Mouse (Mus musculus) CH12.LX (cell line): ENCODE measurements around the gene Hist1h4c. TPM values are rescaled to one million over a fixed set of nuclear protein-coding genes. Genes with fewer than 3 reads are reported as not detected.
A peak's percentile ranks its signal among the peaks of the same experiment; 100 is the strongest.

Experiments
- DNase-seq: peaks from one replicate; pipeline ENCODE4 v3.0.0-alpha.2; 2013; ENCODE audit errors: extremely low read depth
- H3K27ac ChIP-seq: 2 replicates; pipeline ENCODE4 v1.5.1; 2012; ENCODE audit warnings: low read depth, mild to moderate bottlenecking, control low read depth, moderate library complexity; ENCODE audit not compliant: insufficient read depth
- H3K27me3 ChIP-seq: replicated peaks from 2 replicates; pipeline ENCODE3; 2012; ENCODE audit warnings: inconsistent platforms
- H3K36me3 ChIP-seq, 2 experiments: replicated peaks in 1 of 2; 2 replicates each; pipeline versions ENCODE3 to v1.6.1; 2012; ENCODE audit warnings: inconsistent platforms in 1 of 2, low read length in 1 of 2, mild to moderate bottlenecking in 1 of 2, mixed read lengths in 1 of 2, moderate library complexity in 1 of 2; ENCODE audit not compliant: control insufficient read depth in 1 of 2, insufficient read depth in 1 of 2
- H3K4me1 ChIP-seq, 2 experiments: 2 replicates each; pipeline ENCODE4 v1.6.1; 2012; ENCODE audit warnings: inconsistent platforms in 1 of 2, moderate library complexity in 1 of 2; ENCODE audit not compliant: insufficient read depth in 2 of 2, control insufficient read depth in 1 of 2
- H3K4me2 ChIP-seq: 2 replicates; pipeline ENCODE4 v1.6.1; 2012; ENCODE audit warnings: low read depth, mild to moderate bottlenecking, control low read depth; ENCODE audit not compliant: poor library complexity, insufficient read depth, severe bottlenecking
- H3K4me3 ChIP-seq, 3 experiments: fragments of 150-350 bp in 1 of 3; sonication (generic) in 1 of 3; replicated peaks in 1 of 3; 2 replicates each; pipeline versions ENCODE3 to v1.5.1; 2011 to 2012; ENCODE audit warnings: low read depth in 2 of 3, low read length in 2 of 3, mild to moderate bottlenecking in 2 of 3, moderate library complexity in 2 of 3, control low read depth in 1 of 3, improper control_type of control experiment in 1 of 3, inconsistent platforms in 1 of 3, mixed read lengths in 1 of 3; ENCODE audit not compliant: poor library complexity in 1 of 3
- H3K79me2 ChIP-seq: replicated peaks from 2 replicates; pipeline ENCODE4 v1.6.1; 2012; ENCODE audit warnings: mild to moderate bottlenecking, moderate library complexity; ENCODE audit not compliant: control insufficient read depth, poor library complexity, insufficient read depth, severe bottlenecking; ENCODE audit errors: extremely low read depth
- H3K9ac ChIP-seq: 2 replicates; pipeline ENCODE4 v1.6.1; 2012; ENCODE audit warnings: low read depth, mild to moderate bottlenecking, control low read depth, moderate library complexity; ENCODE audit not compliant: insufficient read depth
- H3K9me3 ChIP-seq: replicated peaks from 2 replicates; pipeline ENCODE3; 2012; ENCODE audit warnings: low read length, inconsistent platforms, mixed read lengths
- BHLHE40 ChIP-seq: IDR thresholded peaks from 2 replicates; pipeline ENCODE4 v1.6.1; 2011; ENCODE audit warnings: mild to moderate bottlenecking, low read depth, low read length, improper control_type of control experiment
- CHD1 ChIP-seq: IDR thresholded peaks from 2 replicates; pipeline ENCODE4 v1.6.1; 2012; ENCODE audit warnings: low read depth, low read length, improper control_type of control experiment, inconsistent platforms
- CHD2 ChIP-seq: IDR thresholded peaks from 2 replicates; pipeline ENCODE4 v1.6.1; 2011; ENCODE audit warnings: low read length, improper control_type of control experiment
- E2F4 ChIP-seq: IDR thresholded peaks from 2 replicates; pipeline ENCODE4 v1.6.1; 2011; ENCODE audit warnings: low read depth, low read length, improper control_type of control experiment; ENCODE audit not compliant: insufficient replicate concordance
- ELF1 ChIP-seq: IDR thresholded peaks from 2 replicates; pipeline ENCODE4 v1.6.1; 2014; ENCODE audit warnings: low read depth, mild to moderate bottlenecking, inconsistent platforms, low read length, improper control_type of control experiment
- ETS1 ChIP-seq: conservative IDR thresholded peaks from 2 replicates; pipeline ENCODE4 v1.6.1; 2012; ENCODE audit warnings: low read depth, mild to moderate bottlenecking, inconsistent platforms, low read length, improper control_type of control experiment, moderate library complexity
- HCFC1 ChIP-seq: IDR thresholded peaks from 2 replicates; pipeline ENCODE4 v1.6.1; 2012; ENCODE audit warnings: low read depth, mild to moderate bottlenecking, inconsistent platforms, low read length, improper control_type of control experiment
- IRF4 ChIP-seq: IDR thresholded peaks from 2 replicates; pipeline ENCODE4 v1.6.1; 2014; ENCODE audit warnings: low read depth, mild to moderate bottlenecking, inconsistent platforms, low read length, improper control_type of control experiment
- JUND ChIP-seq: conservative IDR thresholded peaks from 2 replicates; pipeline ENCODE4 v1.6.1; 2011; ENCODE audit warnings: low read depth, low read length, improper control_type of control experiment
- KAT2A ChIP-seq: IDR thresholded peaks from 2 replicates; pipeline ENCODE4 v1.6.1; 2012; ENCODE audit warnings: low read length, improper control_type of control experiment, inconsistent platforms; ENCODE audit not compliant: insufficient replicate concordance
- MAFK ChIP-seq: IDR thresholded peaks from 2 replicates; pipeline ENCODE4 v1.6.1; 2011; ENCODE audit warnings: low read length, improper control_type of control experiment; ENCODE audit not compliant: insufficient replicate concordance
- MAX ChIP-seq: IDR thresholded peaks from 2 replicates; pipeline ENCODE4 v1.6.1; 2011; ENCODE audit warnings: low read length, improper control_type of control experiment
- MAZ ChIP-seq: IDR thresholded peaks from 2 replicates; pipeline ENCODE4 v1.6.1; 2012; ENCODE audit warnings: low read depth, mild to moderate bottlenecking, inconsistent platforms, low read length, improper control_type of control experiment, moderate library complexity
- MEF2A ChIP-seq: IDR thresholded peaks from 2 replicates; pipeline ENCODE4 v1.6.1; 2014; ENCODE audit warnings: low read depth, mild to moderate bottlenecking, inconsistent platforms, low read length, improper control_type of control experiment, borderline replicate concordance
- MYC ChIP-seq: IDR thresholded peaks from 2 replicates; pipeline ENCODE4 v1.6.1; 2011; ENCODE audit warnings: low read depth, mild to moderate bottlenecking, improper control_type of control experiment, low read length
- NELFE ChIP-seq: IDR thresholded peaks from 2 replicates; pipeline ENCODE4 v1.6.1; 2011; ENCODE audit warnings: low read depth, low read length, improper control_type of control experiment
- PAX5 ChIP-seq: IDR thresholded peaks from 2 replicates; pipeline ENCODE4 v1.6.1; 2012; ENCODE audit warnings: low read length, inconsistent platforms, mixed read lengths
- POLR2A ChIP-seq: IDR thresholded peaks from 2 replicates; pipeline ENCODE4 v1.6.1; 2011; ENCODE audit warnings: low read depth, mild to moderate bottlenecking, improper control_type of control experiment, low read length
- POLR2AphosphoS2 ChIP-seq: IDR thresholded peaks from 2 replicates; pipeline ENCODE4 v1.6.1; 2011; ENCODE audit warnings: low read depth, low read length, improper control_type of control experiment
- RAD21 ChIP-seq: IDR thresholded peaks from 2 replicates; pipeline ENCODE4 v1.6.1; 2011; ENCODE audit warnings: low read depth, mild to moderate bottlenecking, low read length, improper control_type of control experiment, moderate library complexity
- RCOR1 ChIP-seq: conservative IDR thresholded peaks from 2 replicates; pipeline ENCODE4 v1.6.1; 2012; ENCODE audit warnings: low read depth, mild to moderate bottlenecking, inconsistent platforms, low read length, improper control_type of control experiment
- SMC3 ChIP-seq: IDR thresholded peaks from 2 replicates; pipeline ENCODE4 v1.6.1; 2011; ENCODE audit warnings: low read depth, low read length, improper control_type of control experiment
- TBP ChIP-seq: conservative IDR thresholded peaks from 2 replicates; pipeline ENCODE4 v1.6.1; 2011; ENCODE audit warnings: low read depth, low read length, improper control_type of control experiment
- UBTF ChIP-seq: IDR thresholded peaks from 2 replicates; pipeline ENCODE4 v1.6.1; 2012; ENCODE audit warnings: low read depth, mild to moderate bottlenecking, inconsistent platforms, low read length, improper control_type of control experiment, moderate library complexity
- USF1 ChIP-seq: IDR thresholded peaks from 2 replicates; pipeline ENCODE4 v1.6.1; 2014; ENCODE audit warnings: low read depth, mild to moderate bottlenecking, inconsistent platforms, low read length, improper control_type of control experiment
- USF2 ChIP-seq: conservative IDR thresholded peaks from 2 replicates; pipeline ENCODE4 v1.6.1; 2011; ENCODE audit warnings: low read depth, low read length, improper control_type of control experiment
- ZC3H11A ChIP-seq: IDR thresholded peaks from 2 replicates; pipeline ENCODE4 v1.6.1; 2012; ENCODE audit warnings: low read depth, mild to moderate bottlenecking, inconsistent platforms, low read length, improper control_type of control experiment
- ZKSCAN1 ChIP-seq: IDR thresholded peaks from 2 replicates; pipeline ENCODE4 v1.6.1; 2012; ENCODE audit warnings: low read depth, inconsistent platforms, low read length, improper control_type of control experiment, borderline replicate concordance
- ZMIZ1 ChIP-seq: IDR thresholded peaks from 2 replicates; pipeline ENCODE4 v1.6.1; 2012; ENCODE audit warnings: low read depth, mild to moderate bottlenecking, inconsistent platforms, low read length, improper control_type of control experiment
- ZNF384 ChIP-seq: IDR thresholded peaks from 2 replicates; pipeline ENCODE4 v1.6.1; 2012; ENCODE audit warnings: low read depth, low read length, improper control_type of control experiment, inconsistent platforms
- dilution Hi-C: fragments of 300-500 bp; cut with MboI; formaldehyde crosslinking; loops from 2 replicates; pipeline ENCODE4 v1.14.3; 2020; ENCODE audit warnings: low sequenced_read_pairs; ENCODE audit not compliant: extremely low pct_unique_long_range_greater_than_20kb, extremely low pct_ligation_motif_present
- in situ Hi-C: fragments of 300-500 bp; cut with MboI; formaldehyde crosslinking; loops from 3 replicates; pipeline ENCODE4 v1.14.3; 2019; ENCODE audit warnings: low sequenced_read_pairs, low pct_ligation_motif_present, low pct_unique_long_range_greater_than_20kb, mixed read lengths
- polyA plus RNA-seq: library from polyadenylated mRNA; unstranded; fragments of >175 nt; gene quantifications from 2 replicates; pipeline ENCODE4 v1.2.1, GENCODE M21; 2012; ENCODE audit warnings: low read depth; ENCODE audit not compliant: insufficient read length
- total RNA-seq, 2 experiments: library from RNA; depleted of rRNA; stranded (reverse); fragments of 300-350 nt in 1 of 2; fragments of >200 nt in 1 of 2; gene quantifications; 2 replicates each; pipeline ENCODE4 v1.2.3; 2012 to 2014

The Hist1h4c gene
- total and polyA plus RNA-seq, 3 experiments, result 1.2 to 1,374 (median 6.9) TPM

- no peak for DNase-seq
- H3K4me3 ChIP-seq, result no peak overlapping the region
- peak; percentile 73 for TF ChIP-seq BHLHE40
- no peak for TF ChIP-seq SMC3
- TF ChIP-seq, all 38 proteins: peak for 1
- H3K27me3 ChIP-seq, result no peaks in the 10 kb centered on the region
- in situ Hi-C loops, result loop anchor here (5.0 kb wide), 1 partner anchor 35 kb away; the partner anchor contains the start of gene Hist1h1c
- no peaks in the 10 kb centered on the region for H3K36me3 ChIP-seq
- no peaks in the 10 kb centered on the region for H3K9me3 ChIP-seq
- H3K4me1 ChIP-seq, result peaks cover 14 to 74% of the 10 kb centered on the region in 2 experiments
- H3K4me2 ChIP-seq, result no peak overlapping the region
- dilution Hi-C loops, result no loop called here
- no peak overlapping the region for H3K9ac ChIP-seq
- no peaks in the 10 kb centered on the region for H3K79me2 ChIP-seq
- no peak overlapping the region for H3K27ac ChIP-seq
These were observed 4.0 kb upstream of the Hist1h4c start for GRCm38 (mm10) chr13:23702220-23702619.

GRCm38 (mm10) chr13:23700786-23701520, 2.7 kb upstream of the Hist1h4c start:
- H3K79me2 ChIP-seq, result no peaks in the 10 kb centered on the region
- TF ChIP-seq MEF2A (0 out of 2 replicates have a peak, but pooled peaks have one; percentile 11), MAFK (no peak), MAX (0 out of 2 replicates have a peak, but pooled peaks have one; percentile 21), TBP (no peak), RCOR1 (no peak), USF2 (no peak), ZNF384 (no peak), BHLHE40 (peak; percentile 40; the same call in 1 of the 2 replicates), RAD21 (peak; percentile 98), CHD2 (no peak), SMC3 (peak; percentile 99), ETS1 (no peak), PAX5 (no peak), POLR2AphosphoS2 (no peak), IRF4 (peak; percentile 41; the same call in 1 of the 2 replicates), MYC (peak; percentile 55; the same call in 1 of the 2 replicates), ZKSCAN1 (no peak), ELF1 (peak; percentile 36; the same call in 1 of the 2 replicates), UBTF (no peak), MAZ (0 out of 2 replicates have a peak, but pooled peaks have one; percentile 46), JUND (peak; percentile 20; the same call in 1 of the 2 replicates), NELFE (peak; percentile 55; the same call in 1 of the 2 replicates), USF1 (no peak), CHD1 (no peak), KAT2A (no peak), POLR2A (peak; percentile 31; the same call in 1 of the 2 replicates), E2F4 (no peak), HCFC1 (peak; percentile 10; the same call in 1 of the 2 replicates), ZMIZ1 (no peak), ZC3H11A (peak; percentile 81)

More at GRCm38 (mm10) chr13:23700786-23701520, 2.7 kb upstream of the Hist1h4c start:
- H3K4me2 ChIP-seq, result peak overlapping the region; percentile 30; the same call in 1 of the 2 replicates
- DNase-seq, result peak; percentile 90
- H3K27ac ChIP-seq, result peak overlapping the region; percentile 6; the same call in 1 of the 2 replicates
- dilution Hi-C loops, result no loop called here
- no peaks in the 10 kb centered on the region for H3K36me3 ChIP-seq
- H3K4me3 ChIP-seq, result no peak overlapping the region
- in situ Hi-C loops, result loop anchor here (5.0 kb wide), 1 partner anchor 36 kb away; the partner anchor contains the start of gene Hist1h1c
- H3K9ac ChIP-seq, result peak overlapping the region; percentile 55
- peaks cover 6 to 68% of the 10 kb centered on the region in 2 experiments for H3K4me1 ChIP-seq
- H3K9me3 ChIP-seq, result no peaks in the 10 kb centered on the region
- H3K27me3 ChIP-seq, result no peaks in the 10 kb centered on the region
